Mouse (Mus musculus) neural tube, embryonic 11.5 days (tissue): Measurements from ENCODE around the gene Vps35l. TPM values are rescaled to one million over a fixed set of nuclear protein-coding genes. Genes with fewer than 3 reads are reported as not detected.

Source experiments
- ATAC-seq: fragments of 200-750 bp; cut with Nextera tagmentation; 2 replicates; pipeline ENCODE4 v1.8.0; 2017; ENCODE audit warnings: moderate number of reproducible peaks, mild to moderate bottlenecking, moderate TSS enrichment, moderate library complexity; ENCODE audit not compliant: insufficient read depth, low FRiP score, low TSS enrichment
- DNase-seq: peaks from one replicate; pipeline ENCODE4 v3.0.0-alpha.2; 2015; ENCODE audit warnings: low spot score
- H3K27ac ChIP-seq: fragments of 300-500 bp; sonication (generic); 2 replicates; pipeline ENCODE4 v1.5.1; 2014; ENCODE audit warnings: low read depth, mild to moderate bottlenecking, low read length
- H3K27me3 ChIP-seq: fragments of 300-500 bp; sonication (generic); 2 replicates; pipeline ENCODE4 v1.6.1; 2014; ENCODE audit warnings: mild to moderate bottlenecking, low read length, mixed read lengths; ENCODE audit not compliant: control insufficient read depth, insufficient read depth
- H3K36me3 ChIP-seq: fragments of 300-500 bp; sonication (generic); 2 replicates; pipeline ENCODE4 v1.6.1; 2014; ENCODE audit warnings: mild to moderate bottlenecking, low read length, moderate library complexity, mixed read lengths; ENCODE audit not compliant: control insufficient read depth, insufficient read depth
- H3K4me1 ChIP-seq: fragments of 300-500 bp; sonication (generic); 2 replicates; pipeline ENCODE4 v1.6.1; 2014; ENCODE audit warnings: low read length, mixed read lengths; ENCODE audit not compliant: control insufficient read depth, insufficient read depth
- H3K4me2 ChIP-seq: fragments of 300-500 bp; sonication (generic); 2 replicates; pipeline ENCODE4 v1.6.1; 2014; ENCODE audit warnings: low read depth, mild to moderate bottlenecking, moderate library complexity
- H3K4me3 ChIP-seq: fragments of 300-500 bp; sonication (generic); 2 replicates; pipeline ENCODE4 v1.5.1; 2014; ENCODE audit warnings: low read depth, low read length
- H3K9ac ChIP-seq: fragments of 300-500 bp; sonication (generic); 2 replicates; pipeline ENCODE4 v1.6.1; 2014; ENCODE audit warnings: mild to moderate bottlenecking, low read length
- H3K9me3 ChIP-seq: fragments of 300-500 bp; sonication (generic); 2 replicates; pipeline ENCODE4 v1.6.1; 2016; ENCODE audit warnings: low read length; ENCODE audit not compliant: control insufficient read depth
- WGBS: fragments of 180-500 bp; shearing (Covaris S2); extraction: QIAGEN DNeasy Blood & Tissue Kit; methylation state at CpG from one replicate; pipeline ENCODE4 v1.1.7; 2014; 5-methylcytosine and 5-hydroxymethylcytosine counted together
- polyA plus RNA-seq: library from polyadenylated mRNA; unstranded; fragments of >200 nt; fragmentation: Nextera tagmentation; extraction: Ambion mirVana; gene quantifications from 2 replicates; pipeline ENCODE4 v1.2.1, GENCODE M21; 2014

Vps35l gene
- polyA plus RNA-seq, 1 experiment from 2014 or later = 80.5 TPM

DNA sequence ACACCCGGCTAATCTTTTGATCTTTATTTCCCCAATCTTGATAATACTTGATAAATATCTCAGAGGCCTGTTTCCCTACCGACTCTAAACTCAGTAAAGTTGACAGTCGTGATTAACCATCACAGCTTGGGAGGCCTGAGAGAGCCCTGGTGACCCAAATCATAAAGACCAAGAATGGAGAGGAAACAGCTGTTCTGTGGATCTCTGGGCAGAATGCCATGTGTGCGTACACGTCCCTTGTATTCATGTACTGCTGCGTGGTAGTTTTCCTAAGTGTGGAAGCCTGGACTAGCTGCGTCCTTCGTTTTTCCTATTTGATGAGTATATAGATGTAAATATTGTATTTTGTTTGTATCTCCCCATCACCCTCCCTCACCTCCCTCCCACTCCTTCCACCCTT is 67.9 kb downstream of the Vps35l start:
- Histone ChIP-seq H3K27me3 (no peaks in the 10 kb centered on the region), H3K4me2 (no peak overlapping the region), H3K27ac (no peak overlapping the region), H3K9ac (no peak overlapping the region), H3K9me3 (no peaks in the 10 kb centered on the region), H3K36me3 (no peaks in the 10 kb centered on the region), H3K4me1 (no peaks in the 10 kb centered on the region), H3K4me3 (no peak overlapping the region)
- no peak for ATAC-seq
- no peak for DNase-seq
- WGBS = 88% methylated on average over 8 of the region's 8 CpGs

GRCm38 (mm10) chr7:118811407-118812106 is 71.5 kb downstream of the Vps35l start:
- no peaks in the 10 kb centered on the region for H3K27me3 ChIP-seq
- WGBS = 85% methylated on average over 12 of the region's 12 CpGs
- no peaks in the 10 kb centered on the region for H3K36me3 ChIP-seq
- H3K4me2 ChIP-seq = no peak overlapping the region
- H3K4me3 ChIP-seq = no peak overlapping the region
- DNase-seq (no peak), ATAC-seq (no peak)
- H3K9me3 ChIP-seq = no peaks in the 10 kb centered on the region
- no peaks in the 10 kb centered on the region for H3K4me1 ChIP-seq
- no peak overlapping the region for H3K27ac ChIP-seq
- no peak overlapping the region for H3K9ac ChIP-seq

- Histone ChIP-seq H3K9ac (no peak overlapping the region), H3K27me3 (no peaks in the 10 kb centered on the region), H3K4me3 (no peak overlapping the region), H3K4me1 (no peaks in the 10 kb centered on the region), H3K36me3 (no peaks in the 10 kb centered on the region), H3K9me3 (no peaks in the 10 kb centered on the region), H3K4me2 (no peak overlapping the region), H3K27ac (no peak overlapping the region)
- ATAC-seq (no peak), DNase-seq (no peak)
- WGBS = 93% methylated on average over 4 of the region's 4 CpGs
These were observed 73.6 kb downstream of the Vps35l start for GRCm38 (mm10) chr7:118813592-118813991.

GRCm38 (mm10) chr7:118816275-118816674 is 76.2 kb downstream of the Vps35l start:
- WGBS = 90% methylated on average over 3 of the region's 3 CpGs
- H3K27ac ChIP-seq = no peak overlapping the region
- no peak for ATAC-seq
- H3K4me3 ChIP-seq = no peak overlapping the region
- H3K9ac ChIP-seq = no peak overlapping the region
- no peak for DNase-seq
- no peaks in the 10 kb centered on the region for H3K36me3 ChIP-seq
- H3K4me2 ChIP-seq = no peak overlapping the region
- H3K9me3 ChIP-seq = no peaks in the 10 kb centered on the region
- no peaks in the 10 kb centered on the region for H3K4me1 ChIP-seq
- no peaks in the 10 kb centered on the region for H3K27me3 ChIP-seq

- H3K27ac ChIP-seq = no peak overlapping the region
- DNase-seq (no peak), ATAC-seq (no peak)
- H3K4me3 ChIP-seq = no peak overlapping the region
- no peak overlapping the region for H3K9ac ChIP-seq
- no peak overlapping the region for H3K4me2 ChIP-seq
- peaks cover 2% of the 10 kb centered on the region; the same call in 1 of the 2 replicates for H3K36me3 ChIP-seq
- 89% methylated on average over 7 of the region's 7 CpGs for WGBS
- no peaks in the 10 kb centered on the region for H3K9me3 ChIP-seq
- H3K27me3 ChIP-seq = no peaks in the 10 kb centered on the region
- H3K4me1 ChIP-seq = no peaks in the 10 kb centered on the region
These were observed 77.7 kb downstream of the Vps35l start for GRCm38 (mm10) chr7:118817741-118818140.

GRCm38 (mm10) chr7:118819666-118820065 is 79.6 kb downstream of the Vps35l start:
- ATAC-seq = no peak
- Histone ChIP-seq H3K4me2 (no peak overlapping the region), H3K4me3 (no peak overlapping the region), H3K27ac (no peak overlapping the region), H3K9ac (no peak overlapping the region), H3K36me3 (peaks cover 2% of the 10 kb centered on the region; the same call in 1 of the 2 replicates), H3K4me1 (no peaks in the 10 kb centered on the region), H3K9me3 (no peaks in the 10 kb centered on the region), H3K27me3 (no peaks in the 10 kb centered on the region)
- 69% methylated on average over 1 of the region's 1 CpGs for WGBS
- no peak for DNase-seq

GRCm38 (mm10) chr7:118821356-118821755 is 81.3 kb downstream of the Vps35l start:
- H3K36me3 ChIP-seq = peaks cover 4% of the 10 kb centered on the region; the same call in 1 of the 2 replicates
- H3K9me3 ChIP-seq = no peaks in the 10 kb centered on the region
- H3K4me3 ChIP-seq = no peak overlapping the region
- DNase-seq (no peak), ATAC-seq (no peak)
- H3K27ac ChIP-seq = no peak overlapping the region
- no peak overlapping the region for H3K9ac ChIP-seq
- H3K4me1 ChIP-seq = no peaks in the 10 kb centered on the region
- WGBS = 67% methylated on average over 7 of the region's 7 CpGs
- H3K4me2 ChIP-seq = no peak overlapping the region
- no peaks in the 10 kb centered on the region for H3K27me3 ChIP-seq

DNA sequence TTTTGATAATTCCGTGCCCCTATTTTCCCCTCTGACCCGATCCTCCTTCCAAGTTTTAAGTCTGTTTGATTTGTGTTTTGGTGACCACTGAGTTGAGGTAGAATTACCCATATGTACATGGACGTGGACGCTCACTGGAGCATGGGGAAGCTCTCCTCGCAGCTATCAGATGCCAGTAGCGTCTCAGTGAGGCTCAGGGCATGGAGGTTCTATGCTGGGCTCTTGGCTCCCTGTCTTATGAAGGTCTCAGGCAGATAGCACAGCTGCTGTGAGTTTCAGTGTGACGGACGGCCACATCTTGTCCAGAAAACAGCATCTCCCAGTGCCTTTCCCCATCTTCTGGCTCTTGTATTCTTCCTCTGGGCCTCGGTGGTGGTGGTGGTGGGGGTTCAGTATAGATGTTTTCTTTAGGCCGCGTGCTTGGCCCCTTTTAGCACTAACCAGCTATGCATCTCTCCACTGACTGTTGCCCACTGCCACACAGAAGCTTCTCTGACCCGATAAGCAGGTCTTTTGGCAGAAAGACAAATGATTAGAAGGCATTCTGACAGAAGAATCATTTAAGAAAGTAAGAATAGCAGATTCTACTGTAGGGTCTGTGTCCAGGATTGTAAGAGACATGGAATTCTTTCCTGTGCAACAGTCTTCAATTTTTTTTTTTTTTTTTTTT is 82.0 kb downstream of the Vps35l start:
- 92% methylated on average over 12 of the region's 12 CpGs for WGBS
- H3K27ac ChIP-seq = no peak overlapping the region
- H3K4me3 ChIP-seq = no peak overlapping the region
- no peaks in the 10 kb centered on the region for H3K9me3 ChIP-seq
- H3K4me2 ChIP-seq = no peak overlapping the region
- no peak for ATAC-seq
- no peak overlapping the region for H3K9ac ChIP-seq
- H3K4me1 ChIP-seq = no peaks in the 10 kb centered on the region
- H3K27me3 ChIP-seq = no peaks in the 10 kb centered on the region
- DNase-seq = no peak
- peaks cover 4% of the 10 kb centered on the region; the same call in 1 of the 2 replicates for H3K36me3 ChIP-seq

DNA sequence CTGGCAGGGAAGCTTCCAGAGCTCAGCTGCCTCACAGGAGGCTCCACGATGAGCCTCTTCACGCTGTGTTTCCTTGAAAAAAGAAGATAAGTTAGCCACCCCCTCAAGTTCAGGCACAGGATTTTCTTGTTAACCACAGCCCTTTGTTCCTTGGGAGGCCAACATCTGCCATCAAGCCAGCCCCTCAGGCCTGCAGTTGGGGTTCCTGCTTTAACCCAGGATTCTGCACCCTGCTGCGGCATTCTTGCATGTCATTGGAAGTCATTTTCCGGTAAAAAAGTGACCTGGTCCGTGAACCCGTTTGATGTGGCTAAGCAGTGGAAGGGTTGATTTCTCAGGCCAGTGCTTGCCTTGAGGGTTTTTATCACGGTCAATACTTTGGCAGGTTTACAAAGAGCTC is 84.4 kb downstream of the Vps35l start:
- ATAC-seq (no peak), DNase-seq (no peak)
- Histone ChIP-seq H3K27me3 (no peaks in the 10 kb centered on the region), H3K9ac (no peak overlapping the region), H3K4me1 (no peaks in the 10 kb centered on the region), H3K9me3 (no peaks in the 10 kb centered on the region), H3K27ac (no peak overlapping the region), H3K36me3 (peaks cover 4% of the 10 kb centered on the region; the same call in 1 of the 2 replicates), H3K4me2 (no peak overlapping the region), H3K4me3 (no peak overlapping the region)
- WGBS = 54% methylated on average over 7 of the region's 7 CpGs
